Mouse (Mus musculus): ENCODE measurements around the gene Cald1. TPM values are rescaled to one million over a fixed set of nuclear protein-coding genes. Genes with fewer than 3 reads are reported as not detected.

Gene Cald1
- polyA plus RNA-seq, 1 experiment from 2014 or later: 58.5 TPM

DNA sequence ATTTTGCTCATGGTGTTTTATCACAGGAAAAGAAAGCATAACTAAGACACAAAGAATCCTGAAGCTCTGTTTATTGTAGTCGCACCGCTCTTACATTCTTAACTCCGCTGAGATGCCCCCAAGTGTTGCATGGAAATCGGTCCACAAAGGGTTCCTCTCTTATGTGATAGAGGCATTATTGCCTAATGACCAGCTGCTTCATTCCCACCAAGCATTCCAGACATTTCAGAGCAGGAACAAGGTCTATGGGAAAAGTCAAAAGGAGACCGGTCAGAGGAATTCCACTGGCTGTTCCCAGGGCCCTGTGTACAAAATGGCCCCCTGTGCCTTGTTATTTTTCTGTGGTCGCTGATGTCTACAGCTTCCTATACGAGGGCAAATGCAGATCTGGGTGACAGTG, 53.0 kb downstream of the Cald1 start:
- Histone ChIP-seq H3K36me3 (ENCODE audit: control insufficient read depth, insufficient read depth) (no peaks in the 10 kb centered on the region), H3K4me1 (replicated peaks; ENCODE audit: control insufficient read depth, insufficient read depth, low read length) (0 out of 2 replicates have a peak, but pooled peaks cover 2% of the 10 kb centered on the region), H3K4me3 (replicated peaks; ENCODE audit: low read length) (no peak overlapping the region), H3K27me3 (replicated peaks; ENCODE audit: control insufficient read depth, insufficient read depth, low read length) (no peaks in the 10 kb centered on the region; the same call in 1 of the 2 replicates), H3K27ac (ENCODE audit: low read length) (no peak overlapping the region), H3K9me3 (ENCODE audit: control insufficient read depth, low read length) (no peaks in the 10 kb centered on the region), H3K9ac (replicated peaks; ENCODE audit: low read depth, low read length) (no peak overlapping the region), H3K4me2 (ENCODE audit: low read length) (no peak overlapping the region)
- WGBS: 87% methylated on average over 7 of the region's 7 CpGs
- ATAC-seq: no peak

- Histone ChIP-seq H3K4me1 (replicated peaks; ENCODE audit: control insufficient read depth, insufficient read depth, low read length) (peaks cover 2% of the 10 kb centered on the region; the same call in 1 of the 2 replicates), H3K9me3 (ENCODE audit: control insufficient read depth, low read length) (no peaks in the 10 kb centered on the region), H3K36me3 (ENCODE audit: control insufficient read depth, insufficient read depth) (no peaks in the 10 kb centered on the region), H3K27me3 (replicated peaks; ENCODE audit: control insufficient read depth, insufficient read depth, low read length) (no peaks in the 10 kb centered on the region), H3K4me3 (replicated peaks; ENCODE audit: low read length) (no peak overlapping the region), H3K4me2 (ENCODE audit: low read length) (no peak overlapping the region), H3K27ac (ENCODE audit: low read length) (no peak overlapping the region), H3K9ac (replicated peaks; ENCODE audit: low read depth, low read length) (no peak overlapping the region)
- no peak for ATAC-seq
- WGBS: 82% methylated on average over 3 of the region's 3 CpGs
Measured at GRCm38 (mm10) chr6:34655719-34656118, 57.4 kb downstream of the Cald1 start.

- H3K9me3 ChIP-seq (ENCODE audit: control insufficient read depth, low read length): no peaks in the 10 kb centered on the region
- H3K4me2 ChIP-seq (ENCODE audit: low read length): no peak overlapping the region
- ATAC-seq: no peak
- no peak overlapping the region for H3K27ac ChIP-seq (ENCODE audit: low read length)
- H3K27me3 ChIP-seq (replicated peaks; ENCODE audit: control insufficient read depth, insufficient read depth, low read length): no peaks in the 10 kb centered on the region
- peaks cover 4% of the 10 kb centered on the region; the same call in 1 of the 2 replicates for H3K4me1 ChIP-seq (replicated peaks; ENCODE audit: control insufficient read depth, insufficient read depth, low read length)
- 83% methylated on average over 5 of the region's 5 CpGs for WGBS
- no peaks in the 10 kb centered on the region for H3K36me3 ChIP-seq (ENCODE audit: control insufficient read depth, insufficient read depth)
- no peak overlapping the region for H3K4me3 ChIP-seq (replicated peaks; ENCODE audit: low read length)
- no peak overlapping the region for H3K9ac ChIP-seq (replicated peaks; ENCODE audit: low read depth, low read length)
Measured at GRCm38 (mm10) chr6:34658791-34659190, 60.5 kb downstream of the Cald1 start.

DNA sequence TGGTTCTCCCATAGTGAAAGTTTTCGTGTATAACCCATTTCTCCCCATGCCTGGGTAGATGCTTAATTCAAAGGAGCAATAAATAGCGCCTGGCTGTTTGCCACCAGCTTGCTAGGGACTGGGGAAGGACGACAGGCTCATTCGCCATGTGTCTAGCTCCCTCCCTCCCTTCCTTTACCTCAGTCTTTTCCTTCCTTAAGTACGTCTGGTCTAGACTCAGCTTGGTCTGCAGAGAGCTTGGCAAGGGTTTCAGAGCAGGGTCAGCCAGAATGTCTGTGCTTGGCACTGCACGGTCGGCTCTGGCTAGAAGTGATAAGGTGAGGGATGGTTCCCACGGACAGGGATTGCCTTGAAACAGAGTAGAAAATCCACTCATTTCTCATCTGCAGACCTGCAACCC, 62.4 kb downstream of the Cald1 start:
- no peaks in the 10 kb centered on the region for H3K36me3 ChIP-seq (ENCODE audit: control insufficient read depth, insufficient read depth)
- H3K4me2 ChIP-seq (ENCODE audit: low read length): no peak overlapping the region
- peaks cover 4% of the 10 kb centered on the region; the same call in 1 of the 2 replicates for H3K4me1 ChIP-seq (replicated peaks; ENCODE audit: control insufficient read depth, insufficient read depth, low read length)
- WGBS: 27% methylated on average over 8 of the region's 8 CpGs
- no peaks in the 10 kb centered on the region for H3K27me3 ChIP-seq (replicated peaks; ENCODE audit: control insufficient read depth, insufficient read depth, low read length)
- H3K27ac ChIP-seq (ENCODE audit: low read length): no peak overlapping the region
- H3K4me3 ChIP-seq (replicated peaks; ENCODE audit: low read length): no peak overlapping the region
- H3K9ac ChIP-seq (replicated peaks; ENCODE audit: low read depth, low read length): no peak overlapping the region
- ATAC-seq: peak; percentile 23; the same call in 1 of the 2 replicates
- no peaks in the 10 kb centered on the region for H3K9me3 ChIP-seq (ENCODE audit: control insufficient read depth, low read length)

DNA sequence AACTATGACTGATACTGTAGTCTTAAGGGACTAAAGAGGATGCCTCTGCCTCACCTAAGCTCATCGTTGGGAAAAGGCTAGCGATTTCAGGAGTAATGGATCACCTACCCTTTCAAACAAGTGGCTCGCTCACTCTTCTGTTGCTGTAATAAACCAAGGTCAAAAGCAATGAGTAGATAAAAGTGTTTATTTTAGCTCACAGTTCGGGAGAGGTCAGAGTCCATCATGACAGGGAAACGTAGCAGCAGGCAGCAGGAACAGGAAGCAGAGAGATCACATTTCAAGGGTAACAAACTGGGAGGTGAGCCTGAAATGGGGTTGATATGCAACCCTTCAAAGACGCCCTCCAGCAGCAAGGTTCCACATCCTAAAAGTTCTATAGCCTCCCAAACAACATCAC, 64.3 kb downstream of the Cald1 start:
- no peak for ATAC-seq
- Histone ChIP-seq H3K27ac (ENCODE audit: low read length) (no peak overlapping the region), H3K4me2 (ENCODE audit: low read length) (no peak overlapping the region), H3K4me1 (replicated peaks; ENCODE audit: control insufficient read depth, insufficient read depth, low read length) (peaks cover 4% of the 10 kb centered on the region; the same call in 1 of the 2 replicates), H3K36me3 (ENCODE audit: control insufficient read depth, insufficient read depth) (no peaks in the 10 kb centered on the region), H3K4me3 (replicated peaks; ENCODE audit: low read length) (no peak overlapping the region), H3K27me3 (replicated peaks; ENCODE audit: control insufficient read depth, insufficient read depth, low read length) (no peaks in the 10 kb centered on the region), H3K9ac (replicated peaks; ENCODE audit: low read depth, low read length) (no peak overlapping the region), H3K9me3 (ENCODE audit: control insufficient read depth, low read length) (no peaks in the 10 kb centered on the region)
- 91% methylated on average over 6 of the region's 6 CpGs for WGBS

DNA sequence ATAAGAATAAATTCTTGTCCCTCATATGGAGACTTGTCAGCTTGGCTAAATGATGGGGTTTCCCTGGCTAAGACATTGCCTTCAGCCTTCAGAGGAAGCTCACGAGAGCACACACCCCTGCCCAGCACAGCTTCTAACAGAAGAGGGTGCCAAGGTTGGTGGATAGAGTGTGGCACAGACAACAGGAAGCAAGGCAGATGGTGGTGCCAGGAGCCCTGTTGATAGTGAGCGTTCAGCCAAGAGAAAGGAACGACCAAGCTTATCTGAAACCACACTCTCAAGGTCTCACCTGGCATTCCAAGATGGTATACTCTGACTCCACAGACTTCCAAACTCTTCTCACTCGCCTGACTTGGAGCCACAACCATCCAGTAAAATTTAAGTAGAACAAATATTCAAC, 66.0 kb downstream of the Cald1 start:
- Histone ChIP-seq H3K9ac (replicated peaks; ENCODE audit: low read depth, low read length) (no peak overlapping the region), H3K27ac (ENCODE audit: low read length) (no peak overlapping the region), H3K4me1 (replicated peaks; ENCODE audit: control insufficient read depth, insufficient read depth, low read length) (peaks cover 4% of the 10 kb centered on the region; the same call in 1 of the 2 replicates), H3K9me3 (ENCODE audit: control insufficient read depth, low read length) (no peaks in the 10 kb centered on the region), H3K27me3 (replicated peaks; ENCODE audit: control insufficient read depth, insufficient read depth, low read length) (no peaks in the 10 kb centered on the region), H3K36me3 (ENCODE audit: control insufficient read depth, insufficient read depth) (no peaks in the 10 kb centered on the region), H3K4me3 (replicated peaks; ENCODE audit: low read length) (no peak overlapping the region), H3K4me2 (ENCODE audit: low read length) (no peak overlapping the region)
- no peak for ATAC-seq
- WGBS: 83% methylated on average over 4 of the region's 4 CpGs

GRCm38 (mm10) chr6:34664749-34665148, 66.4 kb downstream of the Cald1 start:
- H3K9ac ChIP-seq (replicated peaks; ENCODE audit: low read depth, low read length): no peak overlapping the region
- ATAC-seq: no peak
- H3K4me2 ChIP-seq (ENCODE audit: low read length): no peak overlapping the region
- H3K36me3 ChIP-seq (ENCODE audit: control insufficient read depth, insufficient read depth): no peaks in the 10 kb centered on the region
- H3K4me3 ChIP-seq (replicated peaks; ENCODE audit: low read length): no peak overlapping the region
- peaks cover 4% of the 10 kb centered on the region; the same call in 1 of the 2 replicates for H3K4me1 ChIP-seq (replicated peaks; ENCODE audit: control insufficient read depth, insufficient read depth, low read length)
- WGBS: 51% methylated on average over 5 of the region's 5 CpGs
- H3K27me3 ChIP-seq (replicated peaks; ENCODE audit: control insufficient read depth, insufficient read depth, low read length): no peaks in the 10 kb centered on the region
- no peak overlapping the region for H3K27ac ChIP-seq (ENCODE audit: low read length)
- H3K9me3 ChIP-seq (ENCODE audit: control insufficient read depth, low read length): no peaks in the 10 kb centered on the region

DNA sequence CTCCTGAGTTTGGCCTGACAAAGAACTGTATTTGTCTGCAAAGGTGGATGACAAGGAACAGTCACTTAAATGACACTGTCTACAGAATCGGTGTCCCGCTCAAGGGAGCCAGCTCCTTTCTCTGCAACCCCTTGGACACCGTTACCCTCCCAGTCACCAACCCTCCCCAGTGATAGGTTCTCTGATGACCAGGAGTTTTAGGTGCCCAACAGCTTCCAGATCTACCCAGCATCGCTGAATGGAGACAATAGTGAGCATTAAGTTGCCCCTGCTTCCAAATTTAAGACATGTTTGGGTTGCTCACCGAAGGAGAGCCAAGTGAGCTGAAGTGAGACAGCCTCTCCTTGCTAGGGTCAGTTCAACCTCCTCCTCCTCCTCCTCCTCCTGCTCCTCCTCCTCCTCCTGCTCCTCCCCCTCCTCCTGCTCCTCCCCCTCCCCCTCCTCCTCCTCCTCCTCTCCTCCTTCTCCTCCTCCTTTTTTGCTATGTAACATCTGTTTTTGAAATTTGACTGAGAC, 70.5 kb downstream of the Cald1 start:
- Histone ChIP-seq H3K4me2 (ENCODE audit: low read length) (no peak overlapping the region), H3K9ac (replicated peaks; ENCODE audit: low read depth, low read length) (no peak overlapping the region), H3K27me3 (replicated peaks; ENCODE audit: control insufficient read depth, insufficient read depth, low read length) (no peaks in the 10 kb centered on the region), H3K4me1 (replicated peaks; ENCODE audit: control insufficient read depth, insufficient read depth, low read length) (no peaks in the 10 kb centered on the region), H3K4me3 (replicated peaks; ENCODE audit: low read length) (no peak overlapping the region), H3K36me3 (ENCODE audit: control insufficient read depth, insufficient read depth) (no peaks in the 10 kb centered on the region), H3K27ac (ENCODE audit: low read length) (no peak overlapping the region), H3K9me3 (ENCODE audit: control insufficient read depth, low read length) (no peaks in the 10 kb centered on the region)
- WGBS: 87% methylated on average over 5 of the region's 5 CpGs
- ATAC-seq: no peak

DNA sequence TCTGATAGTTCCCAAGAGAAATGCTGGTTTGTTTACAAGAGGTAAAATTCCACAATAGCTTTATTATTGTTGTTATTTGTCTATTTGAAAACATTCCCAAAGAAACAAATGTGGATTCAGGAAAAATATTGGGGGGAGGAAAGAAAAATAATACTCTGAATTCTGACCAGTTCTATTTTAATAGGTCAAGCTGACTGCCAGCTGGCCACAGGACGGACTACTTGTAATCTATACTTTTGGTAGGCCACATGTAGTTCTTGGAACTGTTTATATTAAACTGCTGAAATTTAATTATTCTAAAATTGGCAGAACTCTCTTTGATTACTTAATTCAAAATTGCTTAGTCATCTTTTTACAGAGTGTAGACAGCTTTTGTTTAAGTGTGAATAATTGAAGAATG, 73.1 kb downstream of the Cald1 start:
- H3K9me3 ChIP-seq (ENCODE audit: control insufficient read depth, low read length): no peaks in the 10 kb centered on the region
- no peaks in the 10 kb centered on the region for H3K36me3 ChIP-seq (ENCODE audit: control insufficient read depth, insufficient read depth)
- H3K4me2 ChIP-seq (ENCODE audit: low read length): no peak overlapping the region
- no peak for ATAC-seq
- H3K4me3 ChIP-seq (replicated peaks; ENCODE audit: low read length): no peak overlapping the region
- no peak overlapping the region for H3K27ac ChIP-seq (ENCODE audit: low read length)
- WGBS: 88% methylated on average over 1 of the region's 1 CpGs
- H3K4me1 ChIP-seq (replicated peaks; ENCODE audit: control insufficient read depth, insufficient read depth, low read length): no peaks in the 10 kb centered on the region
- H3K27me3 ChIP-seq (replicated peaks; ENCODE audit: control insufficient read depth, insufficient read depth, low read length): no peaks in the 10 kb centered on the region
- no peak overlapping the region for H3K9ac ChIP-seq (replicated peaks; ENCODE audit: low read depth, low read length)

- Histone ChIP-seq H3K4me3 (replicated peaks; ENCODE audit: low read length) (no peak overlapping the region), H3K9ac (replicated peaks; ENCODE audit: low read depth, low read length) (no peak overlapping the region), H3K4me1 (replicated peaks; ENCODE audit: control insufficient read depth, insufficient read depth, low read length) (no peaks in the 10 kb centered on the region), H3K27me3 (replicated peaks; ENCODE audit: control insufficient read depth, insufficient read depth, low read length) (no peaks in the 10 kb centered on the region), H3K27ac (ENCODE audit: low read length) (no peak overlapping the region), H3K9me3 (ENCODE audit: control insufficient read depth, low read length) (no peaks in the 10 kb centered on the region), H3K36me3 (ENCODE audit: control insufficient read depth, insufficient read depth) (no peaks in the 10 kb centered on the region), H3K4me2 (ENCODE audit: low read length) (no peak overlapping the region)
- WGBS: 93% methylated on average over 7 of the region's 7 CpGs
- ATAC-seq: no peak
Measured at GRCm38 (mm10) chr6:34674416-34674815, 76.1 kb downstream of the Cald1 start.
